Mouse (Mus musculus): ENCODE results near the gene Srsf5. TPM values are rescaled to one million over a fixed set of nuclear protein-coding genes. Genes with fewer than 3 reads are reported as not detected.

Gene Srsf5
- polyA plus RNA-seq, 1 experiment: 123 TPM

GRCm38 (mm10) chr12:80998528-80999221, 53.4 kb downstream of the Srsf5 start:
- Histone ChIP-seq H3K79me2 (ENCODE audit: control insufficient read depth, insufficient read depth) (no peaks in the 10 kb centered on the region), H3ac (ENCODE audit: control insufficient read depth, insufficient read length) (no peak overlapping the region), H3K4me2 (ENCODE audit: low read depth) (no peak overlapping the region), H3K27me3 (ENCODE audit: control insufficient read depth, insufficient read depth, insufficient read length) (peaks cover 18% of the 10 kb centered on the region), H3K36me3 (ENCODE audit: control insufficient read depth, insufficient read depth) (no peaks in the 10 kb centered on the region), H3K4me3 (no peak overlapping the region)
- TF ChIP-seq CEBPB (IDR thresholded peaks at IDR 0.05; ENCODE audit: insufficient read depth, poor library complexity, severe bottlenecking) (no peak), MAX (IDR thresholded peaks at IDR 0.05; ENCODE audit: low read depth) (no peak), TCF3 (IDR thresholded peaks at IDR 0.05; ENCODE audit: insufficient read length, low read depth) (no peak), E2F4 (IDR thresholded peaks at IDR 0.05; ENCODE audit: insufficient read depth) (no peak), MYOD1 (IDR thresholded peaks at IDR 0.05; ENCODE audit: control insufficient read depth in 1 of 3, insufficient read length in 2 of 3, low read depth in 2 of 3) (no peak), TCF12 (IDR thresholded peaks at IDR 0.05; ENCODE audit: insufficient read depth, poor library complexity, severe bottlenecking) (no peak), MYOG (IDR thresholded peaks at IDR 0.05; ENCODE audit: control insufficient read depth in 1 of 3, insufficient read depth in 1 of 3, insufficient read length in 2 of 3, low read depth in 2 of 3) (no peak), REST (IDR thresholded peaks at IDR 0.05; ENCODE audit: insufficient read depth, insufficient read length) (no peak), POLR2AphosphoS2 (IDR thresholded peaks at IDR 0.05; ENCODE audit: insufficient read length, low read depth) (no peak), SRF (IDR thresholded peaks at IDR 0.05; ENCODE audit: control insufficient read depth, insufficient read length, low read depth) (no peak)

Other genes with a start within 250 kb of the Srsf5 start
- gene Ccdc177, start 184.8 kb upstream of the Srsf5 start, polyA plus RNA-seq (2012; fragmentation: generic; extraction: Trizol): not detected
- 64.0 TPM for gene Susd6, start 155.0 kb upstream of the Srsf5 start, polyA plus RNA-seq (2012; fragmentation: generic; extraction: Trizol)
- 0.02 TPM for gene Slc10a1, start 23.2 kb downstream of the Srsf5 start, polyA plus RNA-seq (2012; fragmentation: generic; extraction: Trizol)
- gene Smoc1, start 81.3 kb downstream of the Srsf5 start, polyA plus RNA-seq (2012; fragmentation: generic; extraction: Trizol): 0.19 TPM